Mouse (Mus musculus): ENCODE data around the gene Eqtn. TPM values are rescaled to one million over a fixed set of nuclear protein-coding genes. Genes with fewer than 3 reads are reported as not detected.

Eqtn gene
- not detected in 2 replicates for polyA plus RNA-seq (2016; fragmentation: Nextera tagmentation; extraction: Ambion mirVana)

GRCm38 (mm10) chr4:94928743-94929142, at the start of gene Eqtn:
Gene Eqtn (minus strand): TSS chr4:94928843.
- no peaks in the 10 kb centered on the region for H3K36me3 ChIP-seq
- no peaks in the 10 kb centered on the region for H3K4me1 ChIP-seq
- H3K27me3 ChIP-seq (ENCODE audit: low read depth, poor library complexity, severe bottlenecking), result no peaks in the 10 kb centered on the region
- no peak within 1 kb of the TSS for H3K4me3 ChIP-seq
- H3K27ac ChIP-seq, result no peak within 1 kb of the TSS
- DNase-seq (ENCODE audit: low spot score), result no peak
- H3K9me3 ChIP-seq (replicated peaks), result no peaks in the 10 kb centered on the region

- Histone ChIP-seq H3K36me3 (peaks cover 59% of the 10 kb centered on the region), H3K27me3 (ENCODE audit: low read depth, poor library complexity, severe bottlenecking) (no peaks in the 10 kb centered on the region), H3K27ac (no peak overlapping the region), H3K9me3 (replicated peaks) (no peaks in the 10 kb centered on the region), H3K4me1 (peaks cover 11% of the 10 kb centered on the region), H3K4me3 (no peak overlapping the region)
- DNase-seq (ENCODE audit: low spot score), result no peak
- WGBS, result 89% methylated on average over 2 of the region's 2 CpGs
Measured at GRCm38 (mm10) chr4:94973321-94973720, 44.7 kb upstream of the Eqtn start.

- H3K27me3 ChIP-seq (ENCODE audit: low read depth, poor library complexity, severe bottlenecking), result no peaks in the 10 kb centered on the region
- no peak for DNase-seq (ENCODE audit: low spot score)
- H3K36me3 ChIP-seq, result peaks cover 87% of the 10 kb centered on the region
- no peak overlapping the region for H3K4me3 ChIP-seq
- WGBS, result 82% methylated on average over 3 of the region's 3 CpGs
- no peaks in the 10 kb centered on the region for H3K9me3 ChIP-seq (replicated peaks)
- no peaks in the 10 kb centered on the region for H3K4me1 ChIP-seq
- no peak overlapping the region for H3K27ac ChIP-seq
Measured at GRCm38 (mm10) chr4:94952773-94953172, 24.1 kb upstream of the Eqtn start.

- H3K9me3 ChIP-seq (replicated peaks), result no peaks in the 10 kb centered on the region
- H3K4me3 ChIP-seq, result no peak overlapping the region
- H3K27ac ChIP-seq, result no peak overlapping the region
- 71% methylated on average over 11 of the region's 11 CpGs for WGBS
- no peaks in the 10 kb centered on the region for H3K27me3 ChIP-seq (ENCODE audit: low read depth, poor library complexity, severe bottlenecking)
- H3K4me1 ChIP-seq, result no peaks in the 10 kb centered on the region
- H3K36me3 ChIP-seq, result peaks cover 68% of the 10 kb centered on the region
- DNase-seq (ENCODE audit: low spot score), result no peak
Measured at GRCm38 (mm10) chr4:94941221-94941855, 12.7 kb upstream of the Eqtn start.

GRCm38 (mm10) chr4:94901780-94902179, 26.9 kb downstream of the Eqtn start:
- H3K27me3 ChIP-seq (ENCODE audit: low read depth, poor library complexity, severe bottlenecking), result no peaks in the 10 kb centered on the region
- H3K4me1 ChIP-seq, result no peaks in the 10 kb centered on the region
- H3K4me3 ChIP-seq, result no peak overlapping the region
- H3K9me3 ChIP-seq (replicated peaks), result no peaks in the 10 kb centered on the region
- H3K27ac ChIP-seq, result no peak overlapping the region
- WGBS, result 83% methylated on average over 3 of the region's 3 CpGs
- DNase-seq (ENCODE audit: low spot score), result no peak
- no peaks in the 10 kb centered on the region for H3K36me3 ChIP-seq

GRCm38 (mm10) chr4:94900744-94901143, 27.9 kb downstream of the Eqtn start:
- no peaks in the 10 kb centered on the region for H3K4me1 ChIP-seq
- no peak overlapping the region for H3K4me3 ChIP-seq
- no peak overlapping the region for H3K27ac ChIP-seq
- no peaks in the 10 kb centered on the region for H3K27me3 ChIP-seq (ENCODE audit: low read depth, poor library complexity, severe bottlenecking)
- 36% methylated on average over 2 of the region's 2 CpGs for WGBS
- no peaks in the 10 kb centered on the region for H3K36me3 ChIP-seq
- no peak for DNase-seq (ENCODE audit: low spot score)
- no peaks in the 10 kb centered on the region for H3K9me3 ChIP-seq (replicated peaks)

Other genes starting within 250 kb of the Eqtn start
- 7.1 and 9.0 TPM in 2 replicates for gene Tek, start 189.6 kb downstream of the Eqtn start, polyA plus RNA-seq (2016; fragmentation: Nextera tagmentation; extraction: Ambion mirVana)
- 21.9 and 31.5 TPM in 2 replicates for gene Mysm1, start 50.3 kb upstream of the Eqtn start, polyA plus RNA-seq (2016; fragmentation: Nextera tagmentation; extraction: Ambion mirVana)
- 24.6 and 45.4 TPM in 2 replicates for gene Jun, start 123.4 kb upstream of the Eqtn start, polyA plus RNA-seq (2016; fragmentation: Nextera tagmentation; extraction: Ambion mirVana)